Mouse (Mus musculus): ENCODE data around the gene Arhgap22.

DNA sequence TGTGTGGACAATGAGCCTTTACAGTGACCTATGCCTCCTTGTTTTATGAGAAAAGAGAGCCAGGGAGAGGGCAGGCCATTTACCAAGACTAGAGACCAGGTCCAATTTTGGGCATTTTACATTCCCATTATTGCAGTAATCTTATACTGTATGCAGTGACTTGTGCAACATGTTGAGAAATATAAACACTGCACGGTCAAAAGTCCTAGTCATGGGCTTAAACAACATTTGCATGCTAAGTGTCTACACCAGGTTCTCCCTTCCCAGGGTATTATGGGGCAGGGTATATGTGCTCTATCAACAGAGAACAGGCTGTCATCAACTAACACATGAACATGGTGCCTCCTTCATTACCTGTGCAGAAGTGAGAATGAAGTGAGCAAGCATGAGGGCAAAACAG, 160.3 kb downstream of the Arhgap22 start:
- TF ChIP-seq POLR2A (IDR thresholded peaks at IDR 0.05; ENCODE audit: borderline replicate concordance, low read depth, low read length) (no peak), CTCF (IDR thresholded peaks at IDR 0.05; ENCODE audit: low read depth, low read length) (no peak)
